Mouse (Mus musculus) embryonic facial prominence, embryonic 13.5 days (tissue): Measurements from ENCODE around the gene Klc1. TPM values are rescaled to one million over a fixed set of nuclear protein-coding genes. Genes with fewer than 3 reads are reported as not detected.

ENCODE experiments used
- ATAC-seq: fragments of 200-750 bp; cut with Nextera tagmentation; 2 replicates; pipeline ENCODE4 v1.8.0; 2017; ENCODE audit warnings: low read depth; ENCODE audit not compliant: insufficient number of reproducible peaks, insufficient read depth, low FRiP score, low TSS enrichment
- H3K27ac ChIP-seq: fragments of 300-500 bp; sonication (generic); 2 replicates; pipeline ENCODE4 v1.5.1; 2015; ENCODE audit warnings: moderate library complexity, mild to moderate bottlenecking, inconsistent platforms
- H3K27me3 ChIP-seq: fragments of 300-500 bp; sonication (generic); 2 replicates; pipeline ENCODE4 v1.6.1; 2015; ENCODE audit warnings: mild to moderate bottlenecking, inconsistent platforms
- H3K36me3 ChIP-seq: fragments of 300-500 bp; sonication (generic); 2 replicates; pipeline ENCODE4 v1.6.1; 2015; ENCODE audit warnings: mild to moderate bottlenecking, inconsistent platforms
- H3K4me1 ChIP-seq: fragments of 300-500 bp; sonication (generic); 2 replicates; pipeline ENCODE4 v1.6.1; 2015; ENCODE audit warnings: inconsistent platforms
- H3K4me2 ChIP-seq: fragments of 300-500 bp; sonication (generic); 2 replicates; pipeline ENCODE4 v1.6.1; 2015; ENCODE audit warnings: moderate library complexity, mild to moderate bottlenecking, inconsistent platforms
- H3K4me3 ChIP-seq: fragments of 300-500 bp; sonication (generic); 2 replicates; pipeline ENCODE4 v1.5.1; 2015; ENCODE audit warnings: mild to moderate bottlenecking, inconsistent platforms
- H3K9ac ChIP-seq: fragments of 300-500 bp; sonication (generic); 2 replicates; pipeline ENCODE4 v1.6.1; 2015; ENCODE audit warnings: mild to moderate bottlenecking, inconsistent platforms
- H3K9me3 ChIP-seq: fragments of 300-500 bp; sonication (generic); 2 replicates; pipeline ENCODE4 v1.6.1; 2016; ENCODE audit warnings: inconsistent platforms
- WGBS: fragments of 180-500 bp; shearing (Covaris S2); methylation state at CpG from one replicate; pipeline ENCODE4 v1.1.7; 2015; ENCODE audit warnings: mixed read lengths; 5-methylcytosine and 5-hydroxymethylcytosine counted together
- polyA plus RNA-seq: library from polyadenylated mRNA; unstranded; fragments of >200 nt; fragmentation: Nextera tagmentation; extraction: Ambion mirVana; gene quantifications from 2 replicates; pipeline ENCODE4 v1.2.1, GENCODE M21; 2015

Klc1 gene
- polyA plus RNA-seq, 1 experiment from 2014 or later = 113 TPM

- H3K9ac ChIP-seq = no peak overlapping the region
- H3K4me2 ChIP-seq = no peak overlapping the region
- H3K9me3 ChIP-seq = no peaks in the 10 kb centered on the region
- no peak overlapping the region for H3K27ac ChIP-seq
- no peak overlapping the region for H3K4me3 ChIP-seq
- no peak for ATAC-seq
- no peaks in the 10 kb centered on the region for H3K27me3 ChIP-seq
- H3K36me3 ChIP-seq = peaks cover 39% of the 10 kb centered on the region
- 70% methylated on average over 15 of the region's 15 CpGs for WGBS
- H3K4me1 ChIP-seq = no peaks in the 10 kb centered on the region
Observed at GRCm38 (mm10) chr12:111842565-111843433, 84.2 kb downstream of the Klc1 start.

GRCm38 (mm10) chr12:111843470-111843869 is 84.8 kb downstream of the Klc1 start:
- Histone ChIP-seq H3K4me3 (no peak overlapping the region), H3K36me3 (peaks cover 33% of the 10 kb centered on the region), H3K9ac (no peak overlapping the region), H3K27me3 (no peaks in the 10 kb centered on the region), H3K4me1 (0 out of 2 replicates have a peak, but pooled peaks cover 2% of the 10 kb centered on the region), H3K9me3 (no peaks in the 10 kb centered on the region), H3K27ac (no peak overlapping the region), H3K4me2 (no peak overlapping the region)
- ATAC-seq = no peak
- WGBS = 51% methylated on average over 2 of the region's 2 CpGs

- Histone ChIP-seq H3K4me1 (0 out of 2 replicates have a peak, but pooled peaks cover 2% of the 10 kb centered on the region), H3K27me3 (no peaks in the 10 kb centered on the region), H3K27ac (no peak overlapping the region), H3K9me3 (no peaks in the 10 kb centered on the region), H3K9ac (no peak overlapping the region), H3K36me3 (peaks cover 15% of the 10 kb centered on the region), H3K4me2 (no peak overlapping the region), H3K4me3 (no peak overlapping the region)
- ATAC-seq = no peak
- 88% methylated on average over 4 of the region's 4 CpGs for WGBS
Observed at GRCm38 (mm10) chr12:111845953-111846352, 87.3 kb downstream of the Klc1 start.

GRCm38 (mm10) chr12:111846815-111847214 is 88.2 kb downstream of the Klc1 start:
- Histone ChIP-seq H3K9ac (no peak overlapping the region), H3K9me3 (no peaks in the 10 kb centered on the region), H3K4me2 (no peak overlapping the region), H3K4me3 (no peak overlapping the region), H3K27me3 (no peaks in the 10 kb centered on the region), H3K36me3 (peaks cover 14% of the 10 kb centered on the region), H3K27ac (no peak overlapping the region), H3K4me1 (peaks cover 5% of the 10 kb centered on the region; the same call in 1 of the 2 replicates)
- WGBS = 88% methylated on average over 10 of the region's 10 CpGs
- no peak for ATAC-seq

- 44% methylated on average over 9 of the region's 9 CpGs for WGBS
- H3K4me1 ChIP-seq = peaks cover 8% of the 10 kb centered on the region; the same call in 1 of the 2 replicates
- H3K36me3 ChIP-seq = peaks cover 4% of the 10 kb centered on the region
- H3K9me3 ChIP-seq = no peaks in the 10 kb centered on the region
- peak overlapping the region; percentile 0; the same call in 1 of the 2 replicates for H3K27ac ChIP-seq
- H3K27me3 ChIP-seq = no peaks in the 10 kb centered on the region
- ATAC-seq = no peak
- H3K4me2 ChIP-seq = no peak overlapping the region
- H3K9ac ChIP-seq = no peak overlapping the region
- H3K4me3 ChIP-seq = no peak overlapping the region
Observed at GRCm38 (mm10) chr12:111848300-111848798, 89.7 kb downstream of the Klc1 start.

- Histone ChIP-seq H3K9me3 (no peaks in the 10 kb centered on the region), H3K36me3 (peaks cover 9% of the 10 kb centered on the region; the same call in 1 of the 2 replicates), H3K27ac (no peak overlapping the region), H3K9ac (no peak overlapping the region), H3K4me3 (no peak overlapping the region), H3K4me1 (peaks cover 8% of the 10 kb centered on the region; the same call in 1 of the 2 replicates), H3K27me3 (no peaks in the 10 kb centered on the region), H3K4me2 (no peak overlapping the region)
- 60% methylated on average over 2 of the region's 2 CpGs for WGBS
- no peak for ATAC-seq
Observed at GRCm38 (mm10) chr12:111851235-111851634, 92.6 kb downstream of the Klc1 start.

GRCm38 (mm10) chr12:111851745-111852144 is 93.1 kb downstream of the Klc1 start:
- no peak for ATAC-seq
- peaks cover 8% of the 10 kb centered on the region; the same call in 1 of the 2 replicates for H3K4me1 ChIP-seq
- H3K4me3 ChIP-seq = no peak overlapping the region
- H3K36me3 ChIP-seq = peaks cover 11% of the 10 kb centered on the region; the same call in 1 of the 2 replicates
- H3K9ac ChIP-seq = no peak overlapping the region
- H3K9me3 ChIP-seq = no peaks in the 10 kb centered on the region
- no peak overlapping the region for H3K4me2 ChIP-seq
- WGBS = 73% methylated on average over 5 of the region's 5 CpGs
- H3K27me3 ChIP-seq = no peaks in the 10 kb centered on the region
- no peak overlapping the region for H3K27ac ChIP-seq

GRCm38 (mm10) chr12:111853011-111853436 is 94.4 kb downstream of the Klc1 start:
- H3K27ac ChIP-seq = no peak overlapping the region
- no peaks in the 10 kb centered on the region for H3K9me3 ChIP-seq
- H3K9ac ChIP-seq = no peak overlapping the region
- H3K4me2 ChIP-seq = no peak overlapping the region
- H3K4me3 ChIP-seq = no peak overlapping the region
- H3K36me3 ChIP-seq = peaks cover 14% of the 10 kb centered on the region; the same call in 1 of the 2 replicates
- peaks cover 8% of the 10 kb centered on the region; the same call in 1 of the 2 replicates for H3K4me1 ChIP-seq
- no peak for ATAC-seq
- 50% methylated on average over 10 of the region's 10 CpGs for WGBS
- H3K27me3 ChIP-seq = no peaks in the 10 kb centered on the region

- ATAC-seq = no peak
- peaks cover 6% of the 10 kb centered on the region; the same call in 1 of the 2 replicates for H3K4me1 ChIP-seq
- no peaks in the 10 kb centered on the region for H3K9me3 ChIP-seq
- WGBS = 65% methylated on average over 4 of the region's 4 CpGs
- no peak overlapping the region for H3K9ac ChIP-seq
- peaks cover 14% of the 10 kb centered on the region; the same call in 1 of the 2 replicates for H3K36me3 ChIP-seq
- no peak overlapping the region for H3K4me3 ChIP-seq
- H3K4me2 ChIP-seq = no peak overlapping the region
- H3K27ac ChIP-seq = no peak overlapping the region
- no peaks in the 10 kb centered on the region for H3K27me3 ChIP-seq
Observed at GRCm38 (mm10) chr12:111853546-111853945, 94.9 kb downstream of the Klc1 start.

GRCm38 (mm10) chr12:111855448-111855847 is 96.8 kb downstream of the Klc1 start:
- H3K9me3 ChIP-seq = no peaks in the 10 kb centered on the region
- 90% methylated on average over 2 of the region's 2 CpGs for WGBS
- H3K27ac ChIP-seq = no peak overlapping the region
- no peaks in the 10 kb centered on the region for H3K27me3 ChIP-seq
- H3K4me3 ChIP-seq = no peak overlapping the region
- peaks cover 6% of the 10 kb centered on the region; the same call in 1 of the 2 replicates for H3K4me1 ChIP-seq
- no peak overlapping the region for H3K9ac ChIP-seq
- ATAC-seq = no peak
- 0 out of 2 replicates have a peak, but pooled peaks cover 12% of the 10 kb centered on the region for H3K36me3 ChIP-seq
- H3K4me2 ChIP-seq = no peak overlapping the region
